In genomic region chr14:78244811-78245210, GRCm38 (mm10) we compare ENCODE assay signal across 17 mouse cellular contexts.
A peak's percentile ranks its signal among the peaks of the same experiment; 100 is the strongest.
DNase-seq lines count a peak whose midpoint lies in the region; ATAC-seq and TF ChIP-seq lines count a peak whose summit lies in the region.
"Had no signal": no experiment of that assay in that cellular context is flagged by ENCODE, and none has a peak within 500 bp of the region (broad histone marks: within the 10 kb centered on the region; RNA-seq: fewer than 3 reads in every experiment).

No protein-coding gene starts in this region.

- no peaks in the 10 kb centered on the region for H3K4me1 ChIP-seq in hindbrain, postnatal 0 days (ENCODE audit: insufficient read depth, low read length)
- H3K4me1 ChIP-seq in hindbrain, embryonic 16.5 days (ENCODE audit: control insufficient read depth, insufficient read depth, low read depth, low read length): no peaks in the 10 kb centered on the region
- H3K4me1 ChIP-seq: megakaryocyte, embryonic 14.5 days had no signal

- H3K27me3 ChIP-seq in hindbrain, postnatal 0 days (ENCODE audit: insufficient read depth, low read length): no peaks in the 10 kb centered on the region
- H3K27me3 ChIP-seq in hindbrain, embryonic 16.5 days (replicated peaks; ENCODE audit: control insufficient read depth, insufficient read depth, low read length): no peaks in the 10 kb centered on the region
- H3K27me3 ChIP-seq: heart, embryonic 15.5 days; megakaryocyte, embryonic 14.5 days had no signal

- no peak overlapping the region for H3K9ac ChIP-seq in hindbrain, postnatal 0 days (replicated peaks; ENCODE audit: low read length)
- no peak overlapping the region for H3K9ac ChIP-seq in hindbrain, embryonic 16.5 days (ENCODE audit: low read depth, low read length)
- H3K9ac ChIP-seq: heart, embryonic 15.5 days; hindbrain, embryonic 14.5 days had no signal

- TF ChIP-seq CTCF in hindbrain, postnatal 0 days (IDR thresholded peaks at IDR 0.05; ENCODE audit: low read depth): no peak

- peak; percentile 23 for DNase-seq in hindbrain, postnatal 0 days (ENCODE audit: low spot score)
- DNase-seq in MN1 (ENCODE audit: low spot score): peak; percentile 10
- peak; percentile 25 to 43 for DNase-seq in adrenal gland, postnatal 36 days
- peak; percentile 29 to 81 for DNase-seq in left cerebral cortex, postnatal 25 days (ENCODE audit: low spot score in 2 of 2)
- no peak for DNase-seq in T-cell, adult 2 months (ENCODE audit: low spot score)
- DNase-seq in heart, adult 18-20 months: no peak
- DNase-seq: cerebellum, adult 9-11 months; gastrocnemius, postnatal 25 days; lung, adult 18-20 months; thymus, adult 2 months had no signal

- 75% methylated on average over 4 of the region's 4 CpGs for WGBS in hindbrain, postnatal 0 days
- 70% methylated on average over 4 of the region's 4 CpGs for WGBS in hindbrain, embryonic 16.5 days

- H3K9me3 ChIP-seq in hindbrain, postnatal 0 days (ENCODE audit: low read length): no peaks in the 10 kb centered on the region
- no peaks in the 10 kb centered on the region for H3K9me3 ChIP-seq in hindbrain, embryonic 16.5 days (ENCODE audit: control insufficient read depth, low read length)
- H3K9me3 ChIP-seq: heart, embryonic 15.5 days had no signal

- H3K4me2 ChIP-seq in hindbrain, postnatal 0 days (ENCODE audit: low read depth, low read length): no peak overlapping the region
- no peak overlapping the region for H3K4me2 ChIP-seq in hindbrain, embryonic 16.5 days (ENCODE audit: low read length)
- H3K4me2 ChIP-seq: heart, embryonic 15.5 days; hindbrain, embryonic 14.5 days had no signal

- H3K36me3 ChIP-seq in hindbrain, postnatal 0 days (ENCODE audit: insufficient read depth, low read length): no peaks in the 10 kb centered on the region
- H3K36me3 ChIP-seq in hindbrain, embryonic 16.5 days (ENCODE audit: control insufficient read depth, insufficient read depth, low read length): no peaks in the 10 kb centered on the region
- H3K36me3 ChIP-seq: heart, embryonic 15.5 days had no signal

- intact Hi-C loops in left cerebral cortex, postnatal 25 days (cut with DNase I): no loop called here

- H3K4me3 ChIP-seq in hindbrain, postnatal 0 days (ENCODE audit: low read length): no peak overlapping the region
- H3K4me3 ChIP-seq in hindbrain, embryonic 16.5 days (ENCODE audit: low read length): no peak overlapping the region
- H3K4me3 ChIP-seq: erythroblast, embryonic 14.5 days; heart, embryonic 15.5 days; megakaryocyte, embryonic 14.5 days had no signal

- no peak for ATAC-seq in hindbrain, postnatal 0 days
- ATAC-seq in hindbrain, embryonic 16.5 days: no peak
- no peak for ATAC-seq in megakaryocyte progenitor cell, adult 5-6 weeks (replicated peaks; ENCODE audit: poor library complexity)

- no peak overlapping the region for H3K27ac ChIP-seq in hindbrain, postnatal 0 days
- no peak overlapping the region for H3K27ac ChIP-seq in hindbrain, embryonic 16.5 days (ENCODE audit: low read depth, low read length)
- H3K27ac ChIP-seq: heart, embryonic 15.5 days; hindbrain, embryonic 14.5 days; kidney, postnatal 0 days had no signal

Comparison
In these comparisons a context has a peak if more than half of its experiments do, and no peak if none do; other contexts are left out.
1. DNase-seq: peak in hindbrain, postnatal 0 days (single experiment), MN1 (single experiment), adrenal gland, postnatal 36 days (2 of 2) and left cerebral cortex, postnatal 25 days (2 of 2); none in T-cell, adult 2 months (single experiment) and heart, adult 18-20 months (0 of 2).